Mouse (Mus musculus): Measurements from ENCODE around the gene Rps11. TPM values are rescaled to one million over a fixed set of nuclear protein-coding genes. Genes with fewer than 3 reads are reported as not detected.
"Not testable (repeated sequence)": the region's sequence is repeated elsewhere in the genome, so short reads cannot be mapped to it uniquely, and the experiment has no call there.

Gene Rps11
- polyA plus RNA-seq, 2 experiments from 2014 or later: 4,562 to 5,652 TPM

GRCm38 (mm10) chr7:45131850-45132249, 7.6 kb upstream of the Rps11 start:
- ATAC-seq: no peak

- no peak for ATAC-seq
Observed at GRCm38 (mm10) chr7:45129776-45130512, 5.7 kb upstream of the Rps11 start.

- no peak for ATAC-seq
Observed at GRCm38 (mm10) chr7:45129318-45129717, 5.1 kb upstream of the Rps11 start.

- peak; percentile 81 for ATAC-seq
Observed at GRCm38 (mm10) chr7:45128624-45129246, 4.5 kb upstream of the Rps11 start, which contains the start of gene Rpl13a. Gene Rpl13a, minus strand, starts transcription at chr7:45128761.

- no peak for ATAC-seq
Observed at GRCm38 (mm10) chr7:45127700-45128224, 3.5 kb upstream of the Rps11 start.

- ATAC-seq: no peak
Observed at GRCm38 (mm10) chr7:45126844-45127699, 2.8 kb upstream of the Rps11 start.

DNA sequence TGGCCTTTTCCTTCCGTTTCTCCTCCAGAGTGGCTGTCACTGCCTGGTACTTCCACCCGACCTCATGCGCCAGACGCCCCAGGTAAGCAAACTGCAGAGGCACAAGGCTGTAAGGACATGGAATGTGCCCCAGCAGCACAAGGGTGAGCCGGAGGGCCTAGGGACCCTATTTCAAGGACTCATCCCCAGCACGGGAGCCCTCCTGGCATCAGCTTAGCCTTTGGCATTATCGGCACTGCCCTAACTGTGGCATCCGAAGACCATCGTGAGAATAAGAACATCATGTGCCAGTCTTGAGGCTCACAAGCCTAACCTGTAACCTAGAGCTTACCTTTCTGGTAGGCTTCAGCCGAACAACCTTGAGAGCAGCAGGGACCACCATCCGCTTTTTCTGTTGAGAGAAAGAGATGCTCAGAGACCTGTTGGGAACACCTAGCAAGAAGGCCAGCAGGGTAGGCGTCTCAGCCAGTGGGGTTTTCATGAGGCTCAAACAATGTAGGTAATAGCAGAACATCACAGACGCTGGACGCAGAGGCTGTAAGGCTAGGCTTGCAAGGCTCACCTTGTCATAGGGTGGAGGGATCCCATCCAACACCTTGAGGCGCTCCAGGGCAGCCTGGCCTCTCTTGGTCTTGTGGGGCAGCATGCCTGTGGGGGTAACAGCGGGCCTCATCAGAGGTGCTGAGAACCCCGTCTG, 2.1 kb upstream of the Rps11 start:
- no peak for ATAC-seq

DNA sequence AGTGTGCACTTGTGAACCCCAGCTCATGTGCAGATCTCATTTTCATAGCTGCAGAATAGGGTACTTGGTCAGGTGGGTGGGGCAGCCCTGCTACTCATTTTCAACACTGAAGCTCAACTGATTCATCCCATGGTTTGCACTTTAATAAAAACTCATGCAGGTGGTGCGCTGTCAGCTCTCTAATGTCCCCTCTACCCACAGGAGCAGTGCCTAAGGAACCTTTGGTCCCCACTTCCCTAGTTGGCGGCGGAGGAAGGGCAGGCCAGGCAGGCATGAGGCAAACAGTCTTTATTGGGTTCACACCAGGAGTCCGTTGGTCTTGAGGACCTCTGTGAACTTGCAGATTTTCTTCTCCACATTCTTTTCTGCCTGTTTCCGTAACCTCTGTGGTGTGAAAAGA, 1.4 kb upstream of the Rps11 start:
- ATAC-seq: not testable (repeated sequence)

GRCm38 (mm10) chr7:45125144-45125600, 933 bp upstream of the Rps11 start:
- no peak for ATAC-seq

GRCm38 (mm10) chr7:45123186-45123570, 1.1 kb downstream of the Rps11 start:
- ATAC-seq: no peak

DNA sequence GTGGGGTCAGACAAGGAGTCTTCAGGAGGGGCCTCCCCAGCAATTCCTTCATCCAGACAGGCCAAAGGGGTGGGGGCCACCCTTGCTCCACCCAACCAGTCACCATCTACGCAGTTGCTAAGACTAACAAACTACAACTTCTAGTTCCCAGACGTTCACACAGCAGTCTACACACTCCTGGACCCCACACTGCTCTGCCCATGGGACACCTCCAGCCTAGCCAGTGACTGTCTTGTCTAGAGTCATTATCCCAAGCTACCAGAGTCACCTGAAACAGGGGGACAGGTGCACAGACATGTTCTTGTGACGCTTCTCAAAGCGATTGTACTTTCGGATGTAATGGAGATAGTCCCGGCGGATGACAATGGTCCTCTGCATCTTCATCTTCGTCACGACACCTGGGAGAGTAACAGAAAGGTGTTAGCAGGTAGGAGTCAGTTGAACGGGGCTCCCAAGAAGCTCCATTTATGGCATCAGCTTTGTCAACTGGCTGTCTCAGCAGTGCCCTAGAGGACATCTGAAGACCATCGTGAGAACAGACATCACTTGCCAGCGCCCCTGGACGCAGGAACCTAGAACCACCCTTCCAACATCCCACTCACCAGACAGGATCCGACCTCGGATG, 1.6 kb downstream of the Rps11 start:
- no peak for ATAC-seq

- no peak for ATAC-seq
Observed at GRCm38 (mm10) chr7:45121966-45122365, 2.3 kb downstream of the Rps11 start.

DNA sequence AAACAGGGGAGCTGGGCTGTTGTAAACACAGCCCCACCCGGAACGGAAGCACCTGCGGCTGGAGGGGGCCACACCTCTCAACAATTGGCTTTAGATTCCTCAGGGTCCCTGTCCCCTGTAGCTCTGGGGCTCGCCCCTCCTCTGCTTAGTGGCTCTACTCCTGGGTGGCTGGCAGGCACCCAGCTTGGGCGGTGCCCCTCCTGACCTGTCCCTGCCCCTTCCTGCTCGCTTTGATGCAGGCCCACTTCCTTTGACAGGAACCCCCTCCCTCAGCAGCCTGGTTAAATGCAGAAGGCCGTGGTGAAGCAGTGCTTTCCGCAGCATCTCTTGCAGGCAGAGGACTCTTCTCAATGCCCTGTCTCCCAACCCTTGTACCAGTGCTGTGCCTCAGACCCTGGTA, 2.8 kb downstream of the Rps11 start:
- ATAC-seq: peak; percentile 68

DNA sequence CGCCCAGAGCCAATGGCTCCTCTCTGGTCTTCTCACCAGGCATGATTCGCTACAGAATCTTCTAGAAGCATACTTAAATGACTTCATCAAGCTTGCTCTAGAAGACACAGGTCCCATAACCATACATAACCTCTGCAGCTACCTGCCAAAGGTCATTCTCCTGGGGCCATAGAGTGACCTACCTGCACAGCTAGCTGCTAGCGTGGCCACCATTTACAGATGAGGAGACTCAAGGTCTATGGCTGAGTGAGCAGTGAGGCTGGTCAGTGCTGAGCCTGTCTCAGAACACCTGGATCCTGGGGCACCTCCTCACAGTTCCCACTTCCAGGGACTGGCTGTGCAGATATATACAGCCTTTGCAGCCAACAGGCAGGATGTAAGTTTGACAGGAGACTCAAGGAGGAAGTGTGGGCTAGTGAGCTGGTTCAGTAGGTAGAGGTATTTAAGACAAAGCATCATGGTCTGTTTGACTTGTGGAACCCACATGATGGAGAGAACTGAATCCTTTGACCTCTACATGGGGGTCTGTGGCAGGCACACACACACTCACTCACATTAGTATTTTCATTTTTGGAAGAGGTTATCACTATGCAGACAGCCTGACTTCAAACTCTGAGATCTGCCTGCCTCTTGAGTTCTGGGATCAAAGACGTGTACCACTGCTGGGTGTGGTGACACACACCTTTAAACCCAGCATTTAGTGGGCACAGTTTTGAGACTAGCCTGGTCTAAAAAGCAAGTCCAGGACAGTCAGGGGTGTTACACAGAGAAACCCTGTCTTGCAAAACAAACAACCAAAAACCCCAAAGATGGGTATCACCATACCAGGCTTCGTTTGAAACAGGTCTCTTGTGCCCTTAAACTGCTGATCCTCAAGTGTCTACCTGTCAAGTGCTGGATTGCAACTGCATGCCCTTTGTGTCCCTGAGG, 4.2 kb downstream of the Rps11 start:
- ATAC-seq: peak; percentile 8

DNA sequence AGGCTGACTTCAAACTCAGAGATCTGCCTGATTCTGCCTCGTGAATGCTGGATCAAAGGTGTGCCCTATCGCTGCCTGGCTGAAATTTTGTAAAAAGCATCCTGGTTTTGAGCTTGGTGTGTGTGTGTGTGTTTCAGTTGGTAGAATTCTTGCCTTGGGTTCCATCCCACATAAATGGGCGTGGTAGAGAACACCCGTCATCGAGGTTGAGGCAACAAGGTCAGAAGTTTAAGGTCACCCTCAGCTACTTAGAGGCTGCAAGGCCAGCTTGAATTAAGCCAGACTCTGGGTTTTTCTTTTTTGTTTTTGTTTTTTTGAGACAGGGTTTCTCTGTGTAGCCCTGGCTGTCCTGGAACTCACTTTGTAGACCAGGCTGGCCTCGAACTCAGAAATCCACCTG, 5.9 kb downstream of the Rps11 start:
- no peak for ATAC-seq

DNA sequence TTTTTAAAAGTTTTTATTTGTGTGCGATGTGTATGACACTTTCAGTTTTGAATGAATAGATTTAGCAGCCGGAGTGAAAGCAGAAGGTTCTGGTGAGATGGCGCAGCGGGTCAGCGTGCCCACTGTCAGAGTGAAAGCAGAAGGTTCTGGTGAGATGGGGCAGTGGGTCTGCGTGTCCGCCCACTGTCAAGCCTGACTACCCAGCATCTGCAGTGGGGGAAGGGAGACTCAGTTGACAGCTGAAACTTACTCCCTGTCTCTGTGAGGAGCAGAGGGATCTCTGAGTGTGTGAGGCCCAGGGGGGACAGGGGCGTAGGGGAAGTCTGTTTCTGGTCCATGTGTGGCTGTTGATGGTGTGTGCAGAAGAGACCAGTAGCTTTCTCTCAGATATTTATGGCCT, 6.7 kb downstream of the Rps11 start:
- ATAC-seq: no peak

- no peak for ATAC-seq
Observed at GRCm38 (mm10) chr7:45113476-45113875, 10.8 kb downstream of the Rps11 start.

DNA sequence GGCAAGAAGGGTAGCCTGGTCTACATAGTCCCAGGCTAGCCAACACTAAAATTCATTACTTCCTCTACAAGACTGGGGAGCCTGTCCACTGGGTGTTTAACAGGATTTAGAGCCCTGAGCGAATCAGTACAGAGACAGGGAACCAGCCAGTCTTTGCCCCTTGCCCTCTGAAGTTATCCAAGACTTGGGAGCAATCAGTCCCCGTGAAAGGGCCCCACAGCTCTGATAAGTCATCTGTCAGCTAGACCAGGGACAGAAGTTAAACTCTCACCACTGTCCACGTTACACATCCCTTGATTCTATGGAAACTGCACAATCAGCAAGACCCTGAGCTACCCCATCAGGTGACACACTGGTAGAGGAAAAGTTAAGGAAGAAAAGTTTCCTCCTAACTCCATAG, 11.7 kb downstream of the Rps11 start:
- ATAC-seq: no peak

GRCm38 (mm10) chr7:45111940-45112339, 12.3 kb downstream of the Rps11 start:
- no peak for ATAC-seq

DNA sequence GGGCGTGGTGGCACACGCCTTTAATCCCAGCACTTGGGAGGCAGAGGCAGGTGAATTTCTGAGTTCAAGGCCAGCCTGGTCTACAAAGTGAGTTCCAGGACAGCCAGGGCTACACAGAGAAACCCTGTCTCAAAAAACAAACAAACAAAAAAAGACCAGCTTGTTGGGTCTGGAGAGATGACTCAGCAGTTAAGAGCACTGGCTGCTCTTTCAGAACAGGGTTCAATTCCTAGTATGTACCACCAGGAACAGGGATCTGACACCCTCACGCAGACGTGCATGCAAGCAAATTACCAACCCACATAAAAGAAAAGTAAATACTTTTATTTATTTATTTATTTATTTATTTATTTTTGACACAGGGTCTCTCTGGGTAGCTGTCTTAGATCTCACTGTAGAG, 14.2 kb downstream of the Rps11 start:
- not testable (repeated sequence) for ATAC-seq

Data from activated CD4-positive, CD25-positive, alpha-beta regulatory T cell, adult 4 months (primary cell).